Mouse (Mus musculus): ENCODE results near the gene Tril. TPM values are rescaled to one million over a fixed set of nuclear protein-coding genes. Genes with fewer than 3 reads are reported as not detected.

Gene Tril
- total and polyA plus RNA-seq, 3 experiments, result not detected

DNA sequence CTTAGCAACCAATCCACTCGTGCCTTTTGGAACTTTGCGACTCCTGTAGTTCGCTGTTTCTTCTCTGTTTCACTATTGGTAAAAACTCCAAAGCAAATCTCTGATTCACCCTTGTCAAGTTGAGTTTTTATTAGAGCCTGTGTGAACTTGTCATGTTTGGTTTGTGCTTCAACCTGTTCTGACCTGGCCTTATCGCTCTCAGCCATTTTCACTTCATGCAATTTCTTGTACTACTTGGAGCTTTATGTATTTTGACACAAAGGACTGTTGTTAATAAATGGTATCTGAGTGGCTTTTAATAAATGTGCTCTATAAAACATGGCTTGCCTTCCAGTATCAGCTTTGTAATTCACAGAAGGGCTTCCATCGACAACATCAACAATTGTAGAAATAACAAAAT lies 40.6 kb downstream of the Tril start:
- no peaks in the 10 kb centered on the region for H3K36me3 ChIP-seq (replicated peaks in 1 of 2; ENCODE audit: control insufficient read depth in 1 of 2, insufficient read depth in 1 of 2, low read length in 1 of 2)
- H3K4me1 ChIP-seq (ENCODE audit: control insufficient read depth in 1 of 2, insufficient read depth in 2 of 2), result peaks cover 3 to 8% of the 10 kb centered on the region in 2 experiments; a peak in 3 of 4 replicates
- H3K4me3 ChIP-seq (replicated peaks in 1 of 3; ENCODE audit: low read depth in 2 of 3, low read length in 2 of 3, poor library complexity in 1 of 3), result no peak overlapping the region
- in situ Hi-C loops (cut with MboI; ENCODE audit: low pct_ligation_motif_present, low pct_unique_long_range_greater_than_20kb, low sequenced_read_pairs) (no loop called here), dilution Hi-C loops (cut with MboI; ENCODE audit: extremely low pct_ligation_motif_present, extremely low pct_unique_long_range_greater_than_20kb, low sequenced_read_pairs) (no loop called here)
- TF ChIP-seq RCOR1 (conservative IDR thresholded peaks at IDR 0.05; ENCODE audit: low read depth, low read length), result no peak
- no peak for TF ChIP-seq ELF1 (IDR thresholded peaks at IDR 0.05; ENCODE audit: low read depth, low read length)
- TF ChIP-seq IRF4 (IDR thresholded peaks at IDR 0.05; ENCODE audit: low read depth, low read length), result no peak
- no peak for TF ChIP-seq PAX5 (IDR thresholded peaks at IDR 0.05; ENCODE audit: low read length)
- TF ChIP-seq UBTF (IDR thresholded peaks at IDR 0.05; ENCODE audit: low read depth, low read length), result no peak
- no peak for TF ChIP-seq POLR2A (IDR thresholded peaks at IDR 0.05; ENCODE audit: low read depth, low read length)
- no peak for TF ChIP-seq ZKSCAN1 (IDR thresholded peaks at IDR 0.05; ENCODE audit: borderline replicate concordance, low read depth, low read length)
- TF ChIP-seq USF1 (IDR thresholded peaks at IDR 0.05; ENCODE audit: low read depth, low read length), result no peak
- TF ChIP-seq MAZ (IDR thresholded peaks at IDR 0.05; ENCODE audit: low read depth, low read length), result no peak
- no peak for TF ChIP-seq ZNF384 (IDR thresholded peaks at IDR 0.05; ENCODE audit: low read depth, low read length)
- no peaks in the 10 kb centered on the region for H3K27me3 ChIP-seq (replicated peaks)
- no peak for DNase-seq (ENCODE audit: extremely low read depth)
- H3K4me2 ChIP-seq (ENCODE audit: insufficient read depth, low read depth, poor library complexity, severe bottlenecking), result no peak overlapping the region
- H3K9ac ChIP-seq (ENCODE audit: insufficient read depth, low read depth), result no peak overlapping the region
- no peaks in the 10 kb centered on the region for H3K9me3 ChIP-seq (replicated peaks; ENCODE audit: low read length)
- H3K27ac ChIP-seq (ENCODE audit: insufficient read depth, low read depth), result no peak overlapping the region
- no peaks in the 10 kb centered on the region for H3K79me2 ChIP-seq (replicated peaks; ENCODE audit: control insufficient read depth, extremely low read depth, insufficient read depth, poor library complexity, severe bottlenecking)

DNA sequence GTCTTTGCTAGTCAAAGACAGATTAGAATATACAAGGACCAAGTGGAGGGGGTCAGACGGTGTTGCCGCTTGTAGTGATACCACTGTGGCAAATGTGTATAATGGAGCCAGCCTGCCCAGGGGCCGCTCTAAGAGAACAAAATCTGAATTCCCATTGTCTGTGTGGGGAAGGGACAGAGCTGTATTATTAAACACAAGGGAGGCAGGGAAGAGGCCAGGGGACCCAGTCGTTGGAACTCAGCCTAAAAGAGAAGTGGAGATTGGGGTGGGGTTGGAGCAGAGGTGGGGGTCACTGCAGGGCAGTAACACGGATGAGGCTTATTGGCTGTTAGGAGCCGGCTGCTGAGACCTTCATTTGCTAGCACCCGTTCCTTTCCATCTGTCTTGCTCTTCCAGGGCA lies 41.1 kb downstream of the Tril start:
- dilution Hi-C loops (cut with MboI; ENCODE audit: extremely low pct_ligation_motif_present, extremely low pct_unique_long_range_greater_than_20kb, low sequenced_read_pairs), result no loop called here
- H3K4me2 ChIP-seq (ENCODE audit: insufficient read depth, low read depth, poor library complexity, severe bottlenecking), result no peak overlapping the region
- no peak for DNase-seq (ENCODE audit: extremely low read depth)
- no peak for TF ChIP-seq ELF1 (IDR thresholded peaks at IDR 0.05; ENCODE audit: low read depth, low read length)
- TF ChIP-seq E2F4 (IDR thresholded peaks at IDR 0.05; ENCODE audit: insufficient replicate concordance, low read depth, low read length), result no peak
- TF ChIP-seq JUND (conservative IDR thresholded peaks at IDR 0.05; ENCODE audit: low read depth, low read length), result no peak
- TF ChIP-seq CHD1 (IDR thresholded peaks at IDR 0.05; ENCODE audit: low read depth, low read length), result no peak
- TF ChIP-seq USF1 (IDR thresholded peaks at IDR 0.05; ENCODE audit: low read depth, low read length), result no peak
- no peaks in the 10 kb centered on the region for H3K27me3 ChIP-seq (replicated peaks)
- H3K36me3 ChIP-seq (replicated peaks in 1 of 2; ENCODE audit: control insufficient read depth in 1 of 2, insufficient read depth in 1 of 2, low read length in 1 of 2), result no peaks in the 10 kb centered on the region
- H3K4me3 ChIP-seq (replicated peaks in 1 of 3; ENCODE audit: low read depth in 2 of 3, low read length in 2 of 3, poor library complexity in 1 of 3), result no peak overlapping the region
- H3K79me2 ChIP-seq (replicated peaks; ENCODE audit: control insufficient read depth, extremely low read depth, insufficient read depth, poor library complexity, severe bottlenecking), result no peaks in the 10 kb centered on the region
- in situ Hi-C loops (cut with MboI; ENCODE audit: low pct_ligation_motif_present, low pct_unique_long_range_greater_than_20kb, low sequenced_read_pairs), result loop anchor here (10.0 kb wide), 2 partner anchors 175 to 445 kb away; no protein-coding TSS in a partner anchor
- H3K9me3 ChIP-seq (replicated peaks; ENCODE audit: low read length), result no peaks in the 10 kb centered on the region
- H3K4me1 ChIP-seq (ENCODE audit: control insufficient read depth in 1 of 2, insufficient read depth in 2 of 2), result peaks cover 3 to 8% of the 10 kb centered on the region in 2 experiments; a peak in 3 of 4 replicates
- no peak overlapping the region for H3K27ac ChIP-seq (ENCODE audit: insufficient read depth, low read depth)
- no peak overlapping the region for H3K9ac ChIP-seq (ENCODE audit: insufficient read depth, low read depth)

DNA sequence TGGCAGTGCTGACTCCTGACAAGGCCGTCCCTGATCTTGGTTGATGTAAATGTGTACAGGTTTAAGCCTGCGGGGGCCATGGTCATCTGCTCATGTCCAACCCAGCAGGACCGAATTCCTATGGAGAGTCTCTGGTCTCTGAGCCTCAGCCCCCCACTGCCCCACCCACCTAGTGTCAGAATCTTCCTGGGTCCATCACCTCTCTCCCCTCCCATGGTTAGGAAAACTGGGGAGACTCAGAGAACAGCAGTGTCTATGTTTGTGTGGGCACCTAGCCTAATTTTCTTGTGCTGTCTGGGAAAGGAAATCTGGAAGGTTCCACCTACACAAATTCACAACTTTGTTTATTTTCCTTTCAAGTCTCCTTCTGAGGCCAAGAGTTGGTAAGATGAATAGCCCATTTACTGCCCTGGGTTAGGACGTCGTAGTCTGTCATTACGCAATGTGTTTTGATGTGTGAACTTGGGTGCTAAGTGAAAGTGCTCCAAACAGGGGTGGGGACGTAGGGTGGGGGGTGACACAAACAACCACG lies 42.1 kb downstream of the Tril start:
- DNase-seq (ENCODE audit: extremely low read depth), result no peak

More for the DNA sequence above, 42.1 kb downstream of the Tril start:
- H3K4me1 ChIP-seq (ENCODE audit: control insufficient read depth in 1 of 2, insufficient read depth in 2 of 2), result peaks cover 3 to 8% of the 10 kb centered on the region in 2 experiments; a peak in 3 of 4 replicates
- H3K4me3 ChIP-seq (replicated peaks in 1 of 3; ENCODE audit: low read depth in 2 of 3, low read length in 2 of 3, poor library complexity in 1 of 3), result no peak overlapping the region
- H3K27ac ChIP-seq (ENCODE audit: insufficient read depth, low read depth), result no peak overlapping the region
- H3K36me3 ChIP-seq (replicated peaks in 1 of 2; ENCODE audit: control insufficient read depth in 1 of 2, insufficient read depth in 1 of 2, low read length in 1 of 2), result no peaks in the 10 kb centered on the region
- no peaks in the 10 kb centered on the region for H3K27me3 ChIP-seq (replicated peaks)
- H3K9ac ChIP-seq (ENCODE audit: insufficient read depth, low read depth), result no peak overlapping the region
- TF ChIP-seq CHD2 (IDR thresholded peaks at IDR 0.05; ENCODE audit: low read length) (no peak), ZC3H11A (IDR thresholded peaks at IDR 0.05; ENCODE audit: low read depth, low read length) (no peak), ELF1 (IDR thresholded peaks at IDR 0.05; ENCODE audit: low read depth, low read length) (no peak), NRF1 (IDR thresholded peaks at IDR 0.05; ENCODE audit: low read depth, low read length) (no peak), POLR2A (IDR thresholded peaks at IDR 0.05; ENCODE audit: low read depth, low read length) (no peak), BHLHE40 (IDR thresholded peaks at IDR 0.05; ENCODE audit: low read depth, low read length) (no peak)
- in situ Hi-C loops (cut with MboI; ENCODE audit: low pct_ligation_motif_present, low pct_unique_long_range_greater_than_20kb, low sequenced_read_pairs), result loop anchor here (10.0 kb wide), 2 partner anchors 176 to 446 kb away; no protein-coding TSS in a partner anchor
- H3K4me2 ChIP-seq (ENCODE audit: insufficient read depth, low read depth, poor library complexity, severe bottlenecking), result no peak overlapping the region
- dilution Hi-C loops (cut with MboI; ENCODE audit: extremely low pct_ligation_motif_present, extremely low pct_unique_long_range_greater_than_20kb, low sequenced_read_pairs), result no loop called here
- H3K79me2 ChIP-seq (replicated peaks; ENCODE audit: control insufficient read depth, extremely low read depth, insufficient read depth, poor library complexity, severe bottlenecking), result no peaks in the 10 kb centered on the region
- H3K9me3 ChIP-seq (replicated peaks; ENCODE audit: low read length), result no peaks in the 10 kb centered on the region
